Mouse (Mus musculus) small intestine, adult 2 months (tissue): ENCODE data around the gene Fcamr. TPM values are rescaled to one million over a fixed set of nuclear protein-coding genes. Genes with fewer than 3 reads are reported as not detected.

ENCODE experiments used
- H3K27ac ChIP-seq: fragments of 200-500 bp; 2 replicates; pipeline ENCODE4 v1.5.1; 2012; ENCODE audit warnings: low read depth, low read length, control low read depth, inconsistent platforms; ENCODE audit not compliant: insufficient read depth
- H3K27me3 ChIP-seq: fragments of 200-500 bp; 2 replicates; pipeline ENCODE4 v1.6.1; 2012; ENCODE audit warnings: mild to moderate bottlenecking, moderate library complexity, low read length, inconsistent platforms; ENCODE audit not compliant: control insufficient read depth, insufficient read depth
- H3K36me3 ChIP-seq: fragments of 200-500 bp; 2 replicates; pipeline ENCODE4 v1.6.1; 2012; ENCODE audit warnings: mild to moderate bottlenecking, low read length, control low read depth, inconsistent platforms; ENCODE audit not compliant: control insufficient read depth, insufficient read depth
- H3K4me1 ChIP-seq: fragments of 200-500 bp; 2 replicates; pipeline ENCODE4 v1.6.1; 2012; ENCODE audit warnings: low read length, inconsistent platforms, mixed read lengths; ENCODE audit not compliant: control insufficient read depth, insufficient read depth, insufficient read length
- H3K4me3 ChIP-seq: fragments of 200-500 bp; 2 replicates; pipeline ENCODE4 v1.5.1; 2012; ENCODE audit warnings: low read depth, mild to moderate bottlenecking, control low read depth, inconsistent platforms, low read length, moderate library complexity
- CTCF ChIP-seq: fragments of 200-500 bp; IDR thresholded peaks from 2 replicates; pipeline ENCODE4 v1.5.1; 2012; ENCODE audit warnings: low read depth, mild to moderate bottlenecking, control low read depth, inconsistent platforms, low read length, moderate library complexity, mixed read lengths; ENCODE audit not compliant: insufficient replicate concordance, insufficient read length; ENCODE audit errors: extremely low read depth
- POLR2A ChIP-seq: fragments of 200-500 bp; IDR thresholded peaks from 2 replicates; pipeline ENCODE4 v1.6.1; 2012; ENCODE audit warnings: low read depth, mild to moderate bottlenecking, control low read depth, inconsistent platforms, low read length, moderate library complexity
- WGBS: fragments of 180-500 bp; shearing (Covaris S2); methylation state at CpG from one replicate; pipeline ENCODE4 v1.1.7; 2018; 5-methylcytosine and 5-hydroxymethylcytosine counted together
- polyA plus RNA-seq: library from polyadenylated mRNA; depleted of rRNA; stranded (reverse); fragments of >200 nt; gene quantifications from 2 replicates; pipeline ENCODE4 v1.2.3, GENCODE M21; 2012

Fcamr gene
- polyA plus RNA-seq, 1 experiment = 1.6 TPM

DNA sequence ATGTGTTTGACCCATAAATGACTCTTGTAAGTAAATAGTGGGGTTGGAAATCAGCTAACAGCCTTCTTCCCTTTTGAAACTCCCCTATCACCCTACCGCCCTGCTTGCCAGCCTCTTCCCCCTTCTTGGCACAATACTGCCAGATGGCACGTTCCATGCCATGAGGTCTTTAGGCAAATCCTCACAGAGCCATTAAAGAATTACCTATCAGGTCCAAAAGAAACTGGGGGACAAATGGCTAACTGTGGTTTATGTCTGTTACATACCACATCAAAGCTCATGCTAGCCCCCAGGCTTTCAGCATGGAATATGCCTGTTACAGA lies 20.4 kb downstream of the Fcamr start:
- Histone ChIP-seq H3K27ac (peak overlapping the region; percentile 76), H3K36me3 (no peaks in the 10 kb centered on the region), H3K4me3 (no peak overlapping the region), H3K4me1 (peaks cover 53% of the 10 kb centered on the region), H3K27me3 (no peaks in the 10 kb centered on the region)
- TF ChIP-seq POLR2A (no peak), CTCF (no peak)
- 21% methylated on average over 2 of the region's 2 CpGs for WGBS

- H3K4me3 ChIP-seq = no peak overlapping the region
- no peak for TF ChIP-seq CTCF
- TF ChIP-seq POLR2A = no peak
- peaks cover 54% of the 10 kb centered on the region for H3K4me1 ChIP-seq
- WGBS = 23% methylated on average over 9 of the region's 9 CpGs
- peak overlapping the region; percentile 86 for H3K27ac ChIP-seq
- no peaks in the 10 kb centered on the region for H3K36me3 ChIP-seq
- no peaks in the 10 kb centered on the region for H3K27me3 ChIP-seq
Observed at GRCm38 (mm10) chr1:130821911-130822625, 21.4 kb downstream of the Fcamr start.

DNA sequence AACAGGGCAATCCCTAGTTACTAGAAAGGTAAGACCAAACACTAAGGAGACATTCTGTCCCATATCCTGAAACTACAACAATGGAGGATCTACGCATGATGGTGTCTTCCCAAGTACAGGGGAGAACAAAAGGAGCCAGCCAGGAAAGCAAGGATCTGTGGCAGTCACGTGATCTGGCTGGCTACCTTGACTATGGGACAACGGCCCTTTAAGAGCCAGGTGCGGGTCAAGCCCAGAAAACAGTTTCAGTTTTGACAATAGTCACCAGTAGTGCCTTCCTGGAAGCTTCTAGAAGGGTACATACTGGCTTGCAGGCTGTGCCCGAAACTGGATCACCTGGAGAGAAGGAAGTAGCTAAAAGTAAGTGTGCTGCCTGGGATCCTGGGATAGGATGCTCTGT lies 25.7 kb downstream of the Fcamr start, which contains the start of gene Pigr:
Gene Pigr, plus strand, starts transcription at position 237 of the 400 bp plus-strand sequence.
- no peaks in the 10 kb centered on the region for H3K27me3 ChIP-seq
- H3K27ac ChIP-seq = peak within 1 kb of the TSS; percentile 96
- WGBS = 19% methylated on average over 5 of the region's 5 CpGs
- H3K36me3 ChIP-seq = peaks cover 15% of the 10 kb centered on the region
- peak within 1 kb of the TSS; percentile 72 for H3K4me3 ChIP-seq
- H3K4me1 ChIP-seq = peaks cover 29% of the 10 kb centered on the region
- TF ChIP-seq CTCF (no peak), POLR2A (peak; percentile 36; the same call in 1 of the 2 replicates)

- TF ChIP-seq CTCF (no peak), POLR2A (no peak)
- peaks cover 14% of the 10 kb centered on the region; the same call in 1 of the 2 replicates for H3K4me1 ChIP-seq
- H3K27ac ChIP-seq = peak overlapping the region; percentile 93
- H3K27me3 ChIP-seq = no peaks in the 10 kb centered on the region
- WGBS = 23% methylated on average over 4 of the region's 4 CpGs
- peak overlapping the region; percentile 62 for H3K4me3 ChIP-seq
- H3K36me3 ChIP-seq = peaks cover 19% of the 10 kb centered on the region
Observed at GRCm38 (mm10) chr1:130828656-130829055, 28.0 kb downstream of the Fcamr start.

GRCm38 (mm10) chr1:130829906-130830830 lies 29.5 kb downstream of the Fcamr start:
- peak overlapping the region; percentile 93 for H3K27ac ChIP-seq
- peak overlapping the region; percentile 50 for H3K4me3 ChIP-seq
- WGBS = 26% methylated on average over 8 of the region's 8 CpGs
- no peaks in the 10 kb centered on the region for H3K27me3 ChIP-seq
- no peak; the same call in 1 of the 2 replicates for TF ChIP-seq POLR2A
- no peak for TF ChIP-seq CTCF
- peaks cover 12% of the 10 kb centered on the region; the same call in 1 of the 2 replicates for H3K4me1 ChIP-seq
- peaks cover 32% of the 10 kb centered on the region for H3K36me3 ChIP-seq

GRCm38 (mm10) chr1:130832230-130833149 lies 31.8 kb downstream of the Fcamr start:
- Histone ChIP-seq H3K4me1 (peaks cover 15% of the 10 kb centered on the region; the same call in 1 of the 2 replicates), H3K36me3 (peaks cover 54% of the 10 kb centered on the region), H3K27me3 (no peaks in the 10 kb centered on the region), H3K27ac (peak overlapping the region; percentile 93), H3K4me3 (no peak overlapping the region)
- TF ChIP-seq CTCF = no peak
- TF ChIP-seq POLR2A = no peak
- WGBS = 18% methylated on average over 5 of the region's 5 CpGs
